Mouse (Mus musculus) bone marrow, adult 2 months (tissue): ENCODE results near the gene Olfr826. TPM values are rescaled to one million over a fixed set of nuclear protein-coding genes. Genes with fewer than 3 reads are reported as not detected.
"Not testable (repeated sequence)": the region's sequence is repeated elsewhere in the genome, so short reads cannot be mapped to it uniquely, and the experiment has no call there.

Experiments used
- H3K27ac ChIP-seq: fragments of 200-500 bp; 2 replicates; pipeline ENCODE4 v1.5.1; 2012; ENCODE audit warnings: low read depth, mild to moderate bottlenecking, control low read depth, inconsistent platforms, low read length; ENCODE audit not compliant: control insufficient read depth, poor library complexity, insufficient read depth
- H3K4me1 ChIP-seq: fragments of 200-500 bp; 2 replicates; pipeline ENCODE4 v1.6.1; 2011; ENCODE audit warnings: low read length; ENCODE audit not compliant: control insufficient read depth, insufficient read depth
- H3K4me3 ChIP-seq: fragments of 200-500 bp; replicated peaks from 2 replicates; pipeline ENCODE3; 2011; ENCODE audit warnings: mild to moderate bottlenecking, low read depth, low read length, control low read depth; ENCODE audit not compliant: control insufficient read depth
- CTCF ChIP-seq: fragments of 200-500 bp; IDR thresholded peaks from 2 replicates; pipeline ENCODE4 v1.5.1; 2011; ENCODE audit warnings: low read length, control low read depth; ENCODE audit not compliant: control insufficient read depth, insufficient read depth
- POLR2A ChIP-seq: fragments of 200-500 bp; IDR thresholded peaks from 2 replicates; pipeline ENCODE4 v1.6.1; 2011; ENCODE audit warnings: low read depth, mild to moderate bottlenecking, control low read depth, low read length, borderline replicate concordance; ENCODE audit not compliant: control insufficient read depth
- WGBS: fragments of 180-500 bp; shearing (Covaris S2); methylation state at CpG from one replicate; pipeline ENCODE4 v1.1.7; 2018; 5-methylcytosine and 5-hydroxymethylcytosine counted together
- polyA plus RNA-seq: library from polyadenylated mRNA; stranded (reverse); fragments of >200 nt; gene quantifications from 2 replicates; pipeline ENCODE4 v1.2.4, GENCODE M21; 2011; ENCODE audit warnings: low replicate concordance; ENCODE audit not compliant: missing spikeins, insufficient read depth, insufficient read length

Gene Olfr826
- not detected in 2 replicates for polyA plus RNA-seq

- no peak within 1 kb of the TSS for H3K4me3 ChIP-seq
- WGBS = 64% methylated on average over 1 of the region's 1 CpGs
- no peaks in the 10 kb centered on the region for H3K4me1 ChIP-seq
- TF ChIP-seq CTCF = no peak
- no peak for TF ChIP-seq POLR2A
- no peak within 1 kb of the TSS for H3K27ac ChIP-seq
Observed at GRCm38 (mm10) chr10:130184086-130184485, at the start of gene Olfr826. Gene Olfr826 (minus strand): TSS chr10:130184186.

GRCm38 (mm10) chr10:130232117-130232516 lies 48.1 kb upstream of the Olfr826 start:
- H3K4me3 ChIP-seq = no peak overlapping the region
- 81% methylated on average over 1 of the region's 1 CpGs for WGBS
- TF ChIP-seq CTCF = no peak
- TF ChIP-seq POLR2A = no peak

GRCm38 (mm10) chr10:130229584-130229983 lies 45.6 kb upstream of the Olfr826 start:
- Histone ChIP-seq H3K4me3 (no peak overlapping the region), H3K27ac (no peak overlapping the region), H3K4me1 (no peaks in the 10 kb centered on the region)
- 81% methylated on average over 5 of the region's 5 CpGs for WGBS
- TF ChIP-seq CTCF (no peak), POLR2A (no peak)

More at GRCm38 (mm10) chr10:130232117-130232516, 48.1 kb upstream of the Olfr826 start:
- no peak overlapping the region for H3K27ac ChIP-seq
- H3K4me1 ChIP-seq = no peaks in the 10 kb centered on the region

GRCm38 (mm10) chr10:130228246-130228645 lies 44.3 kb upstream of the Olfr826 start:
- Histone ChIP-seq H3K4me1 (no peaks in the 10 kb centered on the region), H3K27ac (no peak overlapping the region), H3K4me3 (no peak overlapping the region)
- WGBS = 0% methylated on average over 1 of the region's 1 CpGs
- TF ChIP-seq POLR2A = no peak
- TF ChIP-seq CTCF = peak; percentile 54

- Histone ChIP-seq H3K4me1 (no peaks in the 10 kb centered on the region), H3K4me3 (no peak overlapping the region), H3K27ac (no peak overlapping the region)
- TF ChIP-seq POLR2A = no peak
- TF ChIP-seq CTCF = no peak
- WGBS = 75% methylated on average over 3 of the region's 3 CpGs
Observed at GRCm38 (mm10) chr10:130225034-130225433, 41.0 kb upstream of the Olfr826 start.

GRCm38 (mm10) chr10:130214303-130214702 lies 30.3 kb upstream of the Olfr826 start, which contains the start of gene Olfr827:
Gene Olfr827 (minus strand): TSS chr10:130214403.
- H3K27ac ChIP-seq = no peak within 1 kb of the TSS
- no peak for TF ChIP-seq POLR2A
- TF ChIP-seq CTCF = no peak
- H3K4me1 ChIP-seq = no peaks in the 10 kb centered on the region
- H3K4me3 ChIP-seq = no peak within 1 kb of the TSS
- 82% methylated on average over 1 of the region's 1 CpGs for WGBS

- no peak within 1 kb of the TSS for H3K4me3 ChIP-seq
- H3K27ac ChIP-seq = no peak within 1 kb of the TSS
- TF ChIP-seq CTCF = no peak
- TF ChIP-seq POLR2A = no peak
- H3K4me1 ChIP-seq = no peaks in the 10 kb centered on the region; the same call in 1 of the 2 replicates
Observed at GRCm38 (mm10) chr10:130166666-130167065, 17.3 kb downstream of the Olfr826 start, which contains the start of gene Olfr825. Gene Olfr825 (minus strand): TSS chr10:130166766.

- no peak overlapping the region for H3K4me3 ChIP-seq
- TF ChIP-seq CTCF = no peak
- no peak for TF ChIP-seq POLR2A
- no peak overlapping the region for H3K27ac ChIP-seq
- no peaks in the 10 kb centered on the region; the same call in 1 of the 2 replicates for H3K4me1 ChIP-seq
Observed at GRCm38 (mm10) chr10:130165196-130165595, 18.8 kb downstream of the Olfr826 start.

GRCm38 (mm10) chr10:130144121-130144520 lies 39.9 kb downstream of the Olfr826 start:
- WGBS = 67% methylated on average over 5 of the region's 5 CpGs
- no peak overlapping the region for H3K27ac ChIP-seq
- H3K4me3 ChIP-seq = no peak overlapping the region
- H3K4me1 ChIP-seq = no peaks in the 10 kb centered on the region
- TF ChIP-seq CTCF (no peak), POLR2A (no peak)

GRCm38 (mm10) chr10:130142481-130142880 lies 41.5 kb downstream of the Olfr826 start:
- H3K4me3 ChIP-seq, H3K27ac ChIP-seq, H3K4me1 ChIP-seq: not testable (repeated sequence)
- WGBS = 75% methylated on average over 5 of the region's 5 CpGs
